Mouse (Mus musculus) bone marrow macrophage, adult 2 months (primary cell): Measurements from ENCODE around the gene Aox1. TPM values are rescaled to one million over a fixed set of nuclear protein-coding genes. Genes with fewer than 3 reads are reported as not detected.

ENCODE experiments used
- H3K27ac ChIP-seq: 2 replicates; pipeline ENCODE4 v1.5.1; 2012; ENCODE audit warnings: low read depth, low read length; ENCODE audit not compliant: insufficient read depth
- H3K4me1 ChIP-seq: 2 replicates; pipeline ENCODE4 v1.6.1; 2012; ENCODE audit warnings: low read length; ENCODE audit not compliant: control insufficient read depth, insufficient read depth
- H3K4me3 ChIP-seq: 2 replicates; pipeline ENCODE4 v1.5.1; 2012; ENCODE audit warnings: mild to moderate bottlenecking, low read length, moderate library complexity; ENCODE audit not compliant: insufficient read depth
- CTCF ChIP-seq: IDR thresholded peaks from 2 replicates; pipeline ENCODE4 v1.5.1; 2012; ENCODE audit warnings: low read depth, mild to moderate bottlenecking, low read length, moderate library complexity
- POLR2A ChIP-seq: IDR thresholded peaks from 2 replicates; pipeline ENCODE4 v1.6.1; 2012; ENCODE audit warnings: mild to moderate bottlenecking, low read depth, low read length, borderline replicate concordance
- polyA plus RNA-seq: library from polyadenylated mRNA; stranded (reverse); fragments of >200 nt; gene quantifications from 2 replicates; pipeline ENCODE4 v1.2.4, GENCODE M21; 2012; ENCODE audit not compliant: missing spikeins, insufficient read depth, insufficient read length

The Aox1 gene
- polyA plus RNA-seq, 1 experiment = 0.82 TPM

DNA sequence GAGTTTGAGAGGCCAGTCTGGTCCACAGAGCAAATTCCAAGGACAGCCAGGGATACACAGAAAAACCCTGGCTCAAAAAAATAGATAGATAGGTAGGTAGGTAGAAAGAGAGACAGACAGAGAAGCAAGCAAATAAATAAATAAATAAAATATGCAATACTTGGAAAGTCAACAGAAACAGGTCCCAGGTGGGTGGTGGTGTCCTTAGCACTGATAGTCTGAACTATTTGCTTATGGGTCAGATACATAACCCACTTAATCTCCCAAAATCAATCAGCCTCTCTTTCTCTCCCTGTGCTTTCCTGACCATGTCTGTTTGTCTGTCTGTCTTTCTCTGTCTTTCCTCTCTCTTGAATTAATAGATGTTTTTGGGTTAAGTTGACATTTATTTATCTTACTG lies 48.2 kb downstream of the Aox1 start:
- H3K4me1 ChIP-seq = no peaks in the 10 kb centered on the region
- H3K4me3 ChIP-seq = no peak overlapping the region
- no peak overlapping the region for H3K27ac ChIP-seq
- TF ChIP-seq CTCF = no peak
- TF ChIP-seq POLR2A = no peak

DNA sequence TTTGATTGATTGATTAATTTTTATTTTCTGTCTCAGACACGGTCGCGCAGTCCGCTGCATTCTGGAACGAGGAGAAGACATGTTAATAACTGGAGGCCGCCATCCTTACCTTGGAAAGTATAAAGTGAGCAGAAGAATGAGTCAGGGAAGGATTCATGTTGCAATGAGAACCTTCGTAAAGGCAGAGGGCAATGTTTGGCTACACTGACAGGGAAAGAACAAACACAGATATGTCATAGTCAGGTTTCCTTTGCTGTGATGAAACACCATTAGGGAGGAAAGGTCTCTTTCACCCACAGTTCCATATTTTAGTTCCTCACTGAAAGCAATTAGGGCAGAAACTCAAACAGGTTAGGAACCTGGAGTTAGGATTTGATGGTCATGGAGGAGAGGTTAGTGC lies 48.7 kb downstream of the Aox1 start:
- Histone ChIP-seq H3K27ac (no peak overlapping the region), H3K4me3 (no peak overlapping the region), H3K4me1 (no peaks in the 10 kb centered on the region)
- TF ChIP-seq POLR2A = no peak
- no peak for TF ChIP-seq CTCF

DNA sequence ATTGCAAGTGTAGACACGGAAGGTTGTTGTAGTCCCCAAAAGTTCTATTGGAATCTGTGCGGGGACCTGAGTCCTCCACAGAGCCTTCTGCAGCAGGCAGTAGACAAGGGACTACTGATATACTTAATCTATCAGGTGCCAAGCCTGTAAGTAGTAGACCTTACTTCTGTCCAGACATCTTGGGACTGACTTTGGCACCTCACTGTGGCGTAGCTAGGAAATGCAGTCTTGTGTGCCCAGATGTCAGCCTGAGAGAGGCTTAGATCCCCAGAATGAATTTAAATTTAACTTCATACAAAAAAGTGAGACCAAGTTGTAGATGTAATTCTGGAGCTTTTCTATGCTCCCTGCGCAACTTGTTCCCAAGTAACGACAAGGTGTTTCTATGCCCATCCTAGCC lies 50.0 kb downstream of the Aox1 start:
- Histone ChIP-seq H3K27ac (no peak overlapping the region), H3K4me3 (no peak overlapping the region), H3K4me1 (no peaks in the 10 kb centered on the region)
- TF ChIP-seq POLR2A = no peak
- TF ChIP-seq CTCF = no peak

DNA sequence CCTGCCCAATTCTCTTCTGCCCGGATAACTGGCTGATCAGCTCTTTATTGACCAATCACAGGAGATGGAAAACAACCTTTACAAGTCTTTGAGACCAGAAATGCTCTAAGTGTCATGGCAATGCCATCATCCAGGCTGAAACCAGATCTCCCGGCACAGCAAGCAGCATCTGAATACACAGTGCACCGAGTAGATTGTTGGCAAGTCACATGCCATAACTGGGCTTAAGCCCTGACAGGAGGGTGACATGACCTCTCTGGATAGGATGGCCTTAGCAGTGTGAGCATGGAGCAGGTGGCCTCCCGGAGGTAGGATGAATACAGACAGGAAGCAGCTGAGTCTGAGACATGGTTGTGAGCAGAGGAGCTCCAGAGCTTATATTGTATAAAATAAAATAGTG lies 50.7 kb downstream of the Aox1 start:
- H3K4me3 ChIP-seq = no peak overlapping the region
- no peaks in the 10 kb centered on the region for H3K4me1 ChIP-seq
- TF ChIP-seq POLR2A (no peak), CTCF (no peak)
- no peak overlapping the region for H3K27ac ChIP-seq

DNA sequence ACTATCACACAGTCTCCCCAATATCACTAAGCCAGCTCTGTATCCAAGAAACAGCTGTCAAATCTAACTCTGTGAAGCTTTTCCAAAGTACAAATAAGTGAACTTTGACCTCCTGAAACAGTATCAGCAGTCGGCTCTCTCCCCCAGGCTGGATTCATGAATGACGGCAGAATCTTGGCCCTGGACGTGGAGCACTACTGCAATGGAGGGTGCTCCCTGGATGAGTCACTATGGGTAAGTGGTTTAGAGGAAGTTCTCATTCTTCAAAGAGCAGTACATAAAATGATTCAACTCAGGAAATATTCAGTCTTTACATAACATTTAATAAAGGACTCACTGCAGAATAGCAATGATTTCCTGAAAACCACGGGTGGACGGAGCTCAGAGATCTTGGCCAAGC lies 51.6 kb downstream of the Aox1 start:
- Histone ChIP-seq H3K27ac (no peak overlapping the region), H3K4me3 (no peak overlapping the region), H3K4me1 (no peaks in the 10 kb centered on the region)
- TF ChIP-seq POLR2A (no peak), CTCF (no peak)

DNA sequence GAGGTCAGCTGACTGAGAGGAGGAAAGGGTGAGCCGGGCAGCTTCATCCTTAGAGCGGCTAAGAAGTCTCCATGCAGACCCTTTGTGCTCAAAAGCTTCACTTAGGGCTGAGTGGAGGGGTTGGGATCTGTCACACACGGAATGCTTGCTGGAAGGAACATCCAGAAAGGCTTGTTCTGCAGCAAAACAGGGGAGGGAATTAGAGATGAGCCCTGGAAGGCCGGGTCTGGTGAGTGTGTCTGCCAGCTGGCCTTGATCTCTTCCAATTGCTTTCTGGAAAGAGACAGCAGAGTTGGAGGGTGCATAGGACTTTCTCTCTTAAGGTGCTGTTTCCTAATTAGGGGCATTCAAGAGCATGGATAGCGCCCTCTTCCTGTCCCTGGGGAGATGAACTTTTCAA lies 59.6 kb downstream of the Aox1 start:
- TF ChIP-seq POLR2A = no peak
- no peak for TF ChIP-seq CTCF
- H3K4me3 ChIP-seq = no peak overlapping the region
- no peak overlapping the region for H3K27ac ChIP-seq
- no peaks in the 10 kb centered on the region for H3K4me1 ChIP-seq

DNA sequence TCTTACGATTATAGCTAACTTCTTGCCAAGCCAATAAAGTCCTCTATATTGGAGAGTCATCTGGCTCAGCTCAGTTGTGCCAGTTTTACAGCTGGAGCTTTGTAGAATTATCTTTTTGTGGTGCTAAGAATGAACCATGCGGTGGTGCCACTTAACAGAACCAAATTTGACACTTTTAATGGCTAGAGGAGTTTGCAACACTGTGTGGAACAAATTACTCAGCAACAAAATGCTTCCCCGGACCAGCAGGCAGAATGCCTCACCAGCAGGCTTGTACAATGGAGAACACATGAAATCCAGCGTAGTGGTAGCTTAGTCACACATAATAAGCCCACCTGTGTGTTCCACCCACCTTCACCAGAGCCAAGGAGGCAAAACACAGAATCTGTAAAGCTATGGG lies 60.5 kb downstream of the Aox1 start:
- Histone ChIP-seq H3K4me1 (no peaks in the 10 kb centered on the region), H3K27ac (no peak overlapping the region), H3K4me3 (no peak overlapping the region)
- TF ChIP-seq POLR2A (no peak), CTCF (no peak)

DNA sequence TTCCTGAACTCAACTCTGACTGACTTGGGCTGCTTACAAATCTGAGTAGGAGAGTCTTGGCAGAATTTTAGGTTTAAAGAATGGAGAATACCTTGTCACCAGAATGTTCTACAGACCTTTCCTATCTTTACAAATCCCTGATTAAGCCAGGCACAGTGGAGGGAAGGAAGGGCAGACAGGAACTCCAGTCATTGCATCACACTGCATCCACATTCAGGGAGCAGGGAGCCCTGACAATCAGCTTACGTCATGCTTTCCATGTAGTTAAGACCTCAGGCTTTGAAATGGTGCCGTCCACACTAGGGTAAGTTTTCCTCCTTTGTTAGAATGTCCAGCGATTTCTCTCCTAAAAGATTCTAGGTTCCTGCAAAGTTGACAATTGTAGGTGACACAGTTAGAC lies 61.5 kb downstream of the Aox1 start:
- Histone ChIP-seq H3K4me3 (no peak overlapping the region), H3K4me1 (no peaks in the 10 kb centered on the region), H3K27ac (no peak overlapping the region)
- TF ChIP-seq CTCF (no peak), POLR2A (no peak)

DNA sequence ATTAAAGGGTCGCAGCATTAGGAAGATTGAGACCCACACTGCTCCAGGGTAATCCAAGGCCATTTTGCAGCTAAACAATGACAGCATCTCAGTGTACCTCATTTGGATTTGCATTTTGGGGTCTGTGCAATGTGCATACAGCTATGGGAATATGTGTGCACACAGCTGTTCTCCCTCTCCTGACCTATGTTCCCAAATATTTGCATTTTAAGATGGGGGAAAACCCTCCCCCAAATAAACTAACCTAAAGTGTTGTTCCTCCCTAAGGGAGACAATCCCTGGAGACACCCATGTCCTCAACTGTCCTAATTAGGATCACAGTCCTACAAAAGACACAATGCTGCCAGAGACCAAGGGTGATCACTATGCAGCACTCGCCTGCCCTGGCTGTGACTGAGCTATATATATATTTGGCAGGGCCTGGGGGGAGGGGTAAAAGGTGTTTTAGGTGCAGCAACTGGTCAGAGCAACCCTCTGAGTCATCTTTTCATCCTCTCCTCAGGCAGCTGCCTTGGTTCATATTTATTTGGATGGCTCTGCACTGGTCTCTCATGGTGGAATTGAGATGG lies 62.3 kb downstream of the Aox1 start:
- Histone ChIP-seq H3K4me3 (no peak overlapping the region), H3K27ac (no peak overlapping the region), H3K4me1 (no peaks in the 10 kb centered on the region)
- no peak for TF ChIP-seq POLR2A
- no peak for TF ChIP-seq CTCF

DNA sequence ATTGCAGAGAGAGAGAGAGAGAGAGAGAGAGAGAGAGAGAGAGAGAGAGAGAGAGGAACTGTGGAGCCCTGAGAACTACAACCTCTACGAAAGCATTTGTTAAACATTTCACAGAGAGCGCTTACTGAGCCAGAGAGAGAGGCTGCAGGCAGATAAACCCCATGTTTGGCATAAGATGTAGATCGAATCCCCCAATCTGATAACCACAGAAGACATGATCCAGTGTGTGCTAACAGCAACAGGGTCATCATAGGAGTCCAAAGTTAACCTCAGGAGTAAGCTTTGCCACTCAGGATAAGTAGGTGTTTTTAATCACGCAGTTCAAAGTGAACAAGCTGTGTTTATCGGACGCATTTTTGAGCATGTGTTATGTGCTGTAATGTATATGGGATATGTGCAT lies 67.6 kb downstream of the Aox1 start:
- no peak overlapping the region for H3K27ac ChIP-seq
- TF ChIP-seq POLR2A = no peak
- TF ChIP-seq CTCF = no peak
- no peak overlapping the region for H3K4me3 ChIP-seq
- peaks cover 9% of the 10 kb centered on the region for H3K4me1 ChIP-seq

DNA sequence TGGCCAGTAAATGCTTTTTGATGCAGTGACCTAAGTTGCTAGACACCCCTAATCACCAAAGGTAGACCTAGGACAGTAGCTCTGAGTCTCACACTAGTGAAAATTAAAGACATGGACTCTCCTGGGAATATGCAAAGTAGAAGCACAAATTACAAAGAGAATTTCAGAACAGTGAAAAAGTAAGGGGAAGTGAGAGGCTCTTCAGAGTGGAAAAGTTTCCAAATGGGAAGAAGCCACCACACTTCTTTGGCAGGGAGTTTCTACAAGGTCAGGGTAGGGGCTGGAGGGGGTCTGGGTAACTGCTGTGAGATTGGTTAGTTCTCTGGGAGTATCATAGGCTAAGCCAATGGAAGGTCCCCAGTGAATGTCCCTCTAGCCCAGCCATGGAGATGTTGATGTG lies 69.4 kb downstream of the Aox1 start:
- H3K27ac ChIP-seq = no peak overlapping the region
- H3K4me3 ChIP-seq = no peak overlapping the region
- TF ChIP-seq CTCF (no peak), POLR2A (no peak)
- peaks cover 9% of the 10 kb centered on the region for H3K4me1 ChIP-seq
